Mouse (Mus musculus) heart, postnatal 36 days (tissue): ENCODE measurements around the gene Sfxn3. TPM values are rescaled to one million over a fixed set of nuclear protein-coding genes. Genes with fewer than 3 reads are reported as not detected.

Experiments
- DNase-seq, 2 experiments: peaks; one replicate each; pipeline ENCODE4 v3.0.0; 2021 to 2022
- intact Hi-C: fragments of 180-260 bp; cut with DNase I; formaldehyde crosslinking; loops from one replicate; pipeline ENCODE4 v1.15.1; 2025
- total RNA-seq, 2 experiments: library from RNA; stranded (reverse); gene quantifications; 2 replicates each; pipeline ENCODE4 v1.2.3; 2021

Sfxn3 gene
- total RNA-seq, 2 experiments from 2014 or later: 11.6 to 14.2 TPM

GRCm38 (mm10) chr19:45105591-45105990 lies 58.3 kb downstream of the Sfxn3 start:
- intact Hi-C loops: no loop called here
- DNase-seq: no peak

Other genes starting within 250 kb of the Sfxn3 start
- gene Slf2, start 116.4 kb upstream of the Sfxn3 start, total RNA-seq: 10 to 100 TPM; 21.4 to 23.3 TPM
- under 1 TPM; 0.14 to 0.30 TPM for gene Sema4g, start 58.4 kb upstream of the Sfxn3 start, total RNA-seq
- 10 to 100 TPM; 29.8 to 30.2 TPM for gene Twnk, start 41.8 kb upstream of the Sfxn3 start, total RNA-seq
- 10 to 100 TPM; 48.6 to 52.3 TPM for gene Mrpl43, start 41.1 kb upstream of the Sfxn3 start, total RNA-seq
- gene Lzts2, start 33.1 kb upstream of the Sfxn3 start, total RNA-seq: 10 to 100 TPM; 61.0 to 69.7 TPM
- gene Pdzd7, start 1.8 kb upstream of the Sfxn3 start, total RNA-seq: under 1 TPM; 0.11 to 0.19 TPM
- 1 to 10 TPM; 4.6 to 4.8 TPM for gene Kazald1, start 27.7 kb downstream of the Sfxn3 start, total RNA-seq
- gene Tlx1, start 103.2 kb downstream of the Sfxn3 start, total RNA-seq: not detected
- under 1 TPM in 1 of 2 experiments, not detected in 1; 0.11 TPM for gene Lbx1, start 188.3 kb downstream of the Sfxn3 start, total RNA-seq